ENCODE assay signal across 35 mouse cellular contexts in the genomic region with DNA sequence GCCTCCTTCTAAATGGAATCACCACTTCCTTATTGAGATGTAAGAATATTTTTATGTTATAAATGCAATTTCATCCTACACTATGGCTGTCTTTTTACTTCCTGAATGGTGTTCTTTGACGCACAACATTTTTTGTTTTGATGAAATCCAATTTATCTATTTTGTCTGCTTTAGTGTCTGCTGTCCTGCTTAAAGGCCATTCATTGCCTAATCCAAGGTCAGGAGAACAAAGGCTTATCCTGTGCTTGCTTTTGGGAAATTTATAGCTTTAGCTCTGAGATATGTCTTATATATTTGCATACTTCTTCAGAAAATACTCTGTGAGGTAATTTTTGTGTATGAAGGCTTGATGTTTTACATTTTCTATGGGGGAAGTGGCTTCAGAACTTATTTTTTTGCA.
"Had no signal": no experiment of that assay in that cellular context is flagged by ENCODE, and none has a peak within 500 bp of the region (broad histone marks: within the 10 kb centered on the region; RNA-seq: fewer than 3 reads in every experiment).

No protein-coding gene starts in this region.

- H3K9ac ChIP-seq: heart, embryonic 12.5 days; heart, embryonic 13.5 days; heart, embryonic 15.5 days; hindbrain, embryonic 12.5 days; hindbrain, embryonic 13.5 days; hindbrain, embryonic 14.5 days; hindbrain, embryonic 15.5 days; intestine, embryonic 15.5 days; kidney, embryonic 15.5 days had no signal

- DNase-seq: heart, postnatal 10 days; heart, postnatal 14 days; heart, postnatal 36 days; heart, postnatal 4 days; kidney, adult 11 months; kidney, adult 18-20 months; kidney, adult 2 months; kidney, adult 8-10 months; kidney, adult 9 months; kidney, postnatal 10 days; kidney, postnatal 14 days; kidney, postnatal 25 days; kidney, postnatal 36 days; kidney, postnatal 4 days; layer of hippocampus, adult 9-11 months; layer of hippocampus, postnatal 36 days had no signal

- H3K9me3 ChIP-seq: heart, embryonic 10.5 days; heart, embryonic 13.5 days; heart, embryonic 15.5 days; hindbrain, embryonic 13.5 days; hindbrain, embryonic 15.5 days; intestine, embryonic 15.5 days had no signal

- H3K27ac ChIP-seq: heart, embryonic 10.5 days; heart, embryonic 13.5 days; heart, embryonic 15.5 days; hindbrain, embryonic 10.5 days; hindbrain, embryonic 12.5 days; hindbrain, embryonic 13.5 days; hindbrain, embryonic 14.5 days; hindbrain, embryonic 15.5 days; hindbrain, postnatal 0 days; intestine, embryonic 15.5 days; kidney, embryonic 15.5 days; kidney, postnatal 0 days; layer of hippocampus, adult 2 months had no signal

- H3K27me3 ChIP-seq: heart, embryonic 12.5 days; heart, embryonic 13.5 days; heart, embryonic 15.5 days; hindbrain, embryonic 12.5 days; hindbrain, embryonic 13.5 days; hindbrain, embryonic 15.5 days; intestine, embryonic 15.5 days; kidney, embryonic 15.5 days had no signal

- ATAC-seq: hindbrain, embryonic 16.5 days; hindbrain, postnatal 0 days; inflammation-experienced regulatory T-cells, adult 6 months; intestine, embryonic 15.5 days; intestine, embryonic 16.5 days; intestine, postnatal 0 days had no signal

- H3K4me2 ChIP-seq: heart, embryonic 11.5 days; heart, embryonic 12.5 days; heart, embryonic 13.5 days; heart, embryonic 15.5 days; hindbrain, embryonic 12.5 days; hindbrain, embryonic 13.5 days; hindbrain, embryonic 14.5 days; hindbrain, embryonic 15.5 days; intestine, embryonic 15.5 days; kidney, embryonic 15.5 days had no signal

- H3K4me3 ChIP-seq: heart, embryonic 10.5 days; heart, embryonic 12.5 days; heart, embryonic 13.5 days; heart, embryonic 15.5 days; hindbrain, embryonic 10.5 days; hindbrain, embryonic 12.5 days; hindbrain, embryonic 13.5 days; hindbrain, embryonic 15.5 days; intestine, embryonic 15.5 days; kidney, embryonic 15.5 days; layer of hippocampus, adult 2 months had no signal

- H3K36me3 ChIP-seq: heart, embryonic 10.5 days; heart, embryonic 12.5 days; heart, embryonic 13.5 days; heart, embryonic 15.5 days; hindbrain, embryonic 10.5 days; hindbrain, embryonic 12.5 days; hindbrain, embryonic 13.5 days; hindbrain, embryonic 15.5 days; intestine, embryonic 15.5 days; kidney, embryonic 15.5 days had no signal

- H3K4me1 ChIP-seq: heart, embryonic 10.5 days; heart, embryonic 12.5 days; heart, embryonic 13.5 days; heart, embryonic 15.5 days; hindbrain, embryonic 10.5 days; hindbrain, embryonic 12.5 days had no signal
